Mouse (Mus musculus): Measurements from ENCODE around the gene Gp1bb. TPM values are rescaled to one million over a fixed set of nuclear protein-coding genes. Genes with fewer than 3 reads are reported as not detected.

Gene Gp1bb
- total and polyA plus RNA-seq, 3 experiments: not detected

GRCm38 (mm10) chr16:18577599-18578160 is 44.5 kb downstream of the Gp1bb start:
- no peaks in the 10 kb centered on the region for H3K36me3 ChIP-seq (replicated peaks in 1 of 2; ENCODE audit: control insufficient read depth in 1 of 2, insufficient read depth in 1 of 2, low read length in 1 of 2)
- H3K9ac ChIP-seq (ENCODE audit: insufficient read depth, low read depth): no peak overlapping the region
- dilution Hi-C loops (cut with MboI; ENCODE audit: extremely low pct_ligation_motif_present, extremely low pct_unique_long_range_greater_than_20kb, low sequenced_read_pairs): no loop called here
- TF ChIP-seq ELF1 (IDR thresholded peaks at IDR 0.05; ENCODE audit: low read depth, low read length) (no peak), GABPA (IDR thresholded peaks at IDR 0.05; ENCODE audit: insufficient replicate concordance, low read depth, low read length) (no peak), SIN3A (IDR thresholded peaks at IDR 0.05; ENCODE audit: low read length) (no peak), ZNF384 (IDR thresholded peaks at IDR 0.05; ENCODE audit: low read depth, low read length) (no peak), RAD21 (IDR thresholded peaks at IDR 0.05; ENCODE audit: low read depth, low read length) (no peak), EP300 (IDR thresholded peaks at IDR 0.05; ENCODE audit: low read length) (no peak), IRF4 (IDR thresholded peaks at IDR 0.05; ENCODE audit: low read depth, low read length) (no peak), UBTF (IDR thresholded peaks at IDR 0.05; ENCODE audit: low read depth, low read length) (no peak), MXI1 (IDR thresholded peaks at IDR 0.05; ENCODE audit: low read depth, low read length) (no peak), RCOR1 (conservative IDR thresholded peaks at IDR 0.05; ENCODE audit: low read depth, low read length) (no peak), USF2 (conservative IDR thresholded peaks at IDR 0.05; ENCODE audit: low read depth, low read length) (no peak), ETS1 (conservative IDR thresholded peaks at IDR 0.05; ENCODE audit: low read depth, low read length) (no peak), SMC3 (IDR thresholded peaks at IDR 0.05; ENCODE audit: low read depth, low read length) (no peak), ZMIZ1 (IDR thresholded peaks at IDR 0.05; ENCODE audit: low read depth, low read length) (no peak)
- DNase-seq (ENCODE audit: extremely low read depth): no peak
- no peaks in the 10 kb centered on the region for H3K79me2 ChIP-seq (replicated peaks; ENCODE audit: control insufficient read depth, extremely low read depth, insufficient read depth, poor library complexity, severe bottlenecking)
- H3K27me3 ChIP-seq (replicated peaks): no peaks in the 10 kb centered on the region
- H3K4me3 ChIP-seq (replicated peaks in 1 of 3; ENCODE audit: low read depth in 2 of 3, low read length in 2 of 3, poor library complexity in 1 of 3): no peak overlapping the region
- H3K27ac ChIP-seq (ENCODE audit: insufficient read depth, low read depth): no peak overlapping the region
- H3K4me2 ChIP-seq (ENCODE audit: insufficient read depth, low read depth, poor library complexity, severe bottlenecking): no peak overlapping the region
- in situ Hi-C loops (cut with MboI; ENCODE audit: low pct_ligation_motif_present, low pct_unique_long_range_greater_than_20kb, low sequenced_read_pairs): no loop called here
- H3K4me1 ChIP-seq (ENCODE audit: control insufficient read depth in 1 of 2, insufficient read depth in 2 of 2): peaks cover 0 to 5% of the 10 kb centered on the region in 2 experiments; a peak in 2 of 4 replicates
- peaks cover 16% of the 10 kb centered on the region for H3K9me3 ChIP-seq (replicated peaks; ENCODE audit: low read length)

GRCm38 (mm10) chr16:18577071-18577470 is 45.1 kb downstream of the Gp1bb start:
- Histone ChIP-seq H3K36me3 (replicated peaks in 1 of 2; ENCODE audit: control insufficient read depth in 1 of 2, insufficient read depth in 1 of 2, low read length in 1 of 2) (no peaks in the 10 kb centered on the region), H3K9ac (ENCODE audit: insufficient read depth, low read depth) (no peak overlapping the region), H3K27ac (ENCODE audit: insufficient read depth, low read depth) (no peak overlapping the region), H3K4me2 (ENCODE audit: insufficient read depth, low read depth, poor library complexity, severe bottlenecking) (no peak overlapping the region), H3K79me2 (replicated peaks; ENCODE audit: control insufficient read depth, extremely low read depth, insufficient read depth, poor library complexity, severe bottlenecking) (no peaks in the 10 kb centered on the region), H3K9me3 (replicated peaks; ENCODE audit: low read length) (peaks cover 10% of the 10 kb centered on the region), H3K27me3 (replicated peaks) (no peaks in the 10 kb centered on the region), H3K4me1 (ENCODE audit: control insufficient read depth in 1 of 2, insufficient read depth in 2 of 2) (peaks cover 0 to 5% of the 10 kb centered on the region in 2 experiments; a peak in 2 of 4 replicates), H3K4me3 (replicated peaks in 1 of 3; ENCODE audit: low read depth in 2 of 3, low read length in 2 of 3, poor library complexity in 1 of 3) (no peak overlapping the region)
- dilution Hi-C loops (cut with MboI; ENCODE audit: extremely low pct_ligation_motif_present, extremely low pct_unique_long_range_greater_than_20kb, low sequenced_read_pairs) (no loop called here), in situ Hi-C loops (cut with MboI; ENCODE audit: low pct_ligation_motif_present, low pct_unique_long_range_greater_than_20kb, low sequenced_read_pairs) (no loop called here)
- no peak for DNase-seq (ENCODE audit: extremely low read depth)
- no peak for TF ChIP-seq CTCF (conservative IDR thresholded peaks at IDR 0.05 in 1 of 2, IDR thresholded peaks at IDR 0.05 in 1 of 2; ENCODE audit: low read depth in 2 of 2, low read length in 2 of 2)
- TF ChIP-seq MXI1 (IDR thresholded peaks at IDR 0.05; ENCODE audit: low read depth, low read length): no peak
- TF ChIP-seq PAX5 (IDR thresholded peaks at IDR 0.05; ENCODE audit: low read length): no peak
- TF ChIP-seq POLR2A (IDR thresholded peaks at IDR 0.05; ENCODE audit: low read depth, low read length): no peak
- TF ChIP-seq MAZ (IDR thresholded peaks at IDR 0.05; ENCODE audit: low read depth, low read length): no peak
- TF ChIP-seq ZC3H11A (IDR thresholded peaks at IDR 0.05; ENCODE audit: low read depth, low read length): no peak
- TF ChIP-seq ELF1 (IDR thresholded peaks at IDR 0.05; ENCODE audit: low read depth, low read length): no peak
- TF ChIP-seq JUN (IDR thresholded peaks at IDR 0.05; ENCODE audit: insufficient read depth, low read depth, low read length): no peak
- TF ChIP-seq EP300 (IDR thresholded peaks at IDR 0.05; ENCODE audit: low read length): no peak
- no peak for TF ChIP-seq POLR2AphosphoS2 (IDR thresholded peaks at IDR 0.05; ENCODE audit: low read depth, low read length)
- TF ChIP-seq RCOR1 (conservative IDR thresholded peaks at IDR 0.05; ENCODE audit: low read depth, low read length): no peak
- no peak for TF ChIP-seq ZMIZ1 (IDR thresholded peaks at IDR 0.05; ENCODE audit: low read depth, low read length)
- TF ChIP-seq RAD21 (IDR thresholded peaks at IDR 0.05; ENCODE audit: low read depth, low read length): no peak
- no peak for TF ChIP-seq HCFC1 (IDR thresholded peaks at IDR 0.05; ENCODE audit: low read depth, low read length)
- no peak for TF ChIP-seq ZNF384 (IDR thresholded peaks at IDR 0.05; ENCODE audit: low read depth, low read length)
- no peak for TF ChIP-seq JUND (conservative IDR thresholded peaks at IDR 0.05; ENCODE audit: low read depth, low read length)
- no peak for TF ChIP-seq USF2 (conservative IDR thresholded peaks at IDR 0.05; ENCODE audit: low read depth, low read length)
- no peak for TF ChIP-seq GABPA (IDR thresholded peaks at IDR 0.05; ENCODE audit: insufficient replicate concordance, low read depth, low read length)
- TF ChIP-seq BHLHE40 (IDR thresholded peaks at IDR 0.05; ENCODE audit: low read depth, low read length): no peak

Measured in CH12.LX (cell line).